Mouse (Mus musculus): ENCODE measurements around the gene Pik3c2g. TPM values are rescaled to one million over a fixed set of nuclear protein-coding genes. Genes with fewer than 3 reads are reported as not detected.

Gene Pik3c2g
- polyA plus RNA-seq, 1 experiment from 2014 or later = 0.25 TPM

DNA sequence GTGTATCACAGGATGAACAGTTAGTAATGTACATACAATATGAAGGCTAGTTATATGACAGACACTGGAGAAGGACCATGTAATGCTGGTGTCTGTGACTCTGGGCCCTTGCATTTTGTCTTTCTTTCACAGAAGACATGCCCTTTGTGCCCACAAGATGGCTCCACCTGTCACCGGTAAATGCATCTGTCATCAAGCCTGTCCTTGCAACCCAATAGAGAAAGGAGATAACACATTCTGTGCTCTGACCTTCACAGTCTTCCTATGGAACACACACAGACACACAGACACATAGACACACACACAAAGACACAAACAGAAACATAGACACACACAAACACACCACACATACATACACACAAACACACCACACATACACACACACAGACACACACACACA, 75.4 kb downstream of the Pik3c2g start:
- H3K27ac ChIP-seq (ENCODE audit: low read length) = no peak overlapping the region
- H3K4me1 ChIP-seq (ENCODE audit: control insufficient read depth, insufficient read depth, low read length) = no peaks in the 10 kb centered on the region
- WGBS = 53% methylated on average over 1 of the region's 1 CpGs
- no peak; the same call in 1 of the 2 replicates for ATAC-seq
- H3K9me3 ChIP-seq (replicated peaks; ENCODE audit: control insufficient read depth, low read length, poor library complexity, severe bottlenecking) = no peaks in the 10 kb centered on the region
- no peak overlapping the region for H3K4me2 ChIP-seq (ENCODE audit: low read length)
- H3K36me3 ChIP-seq (ENCODE audit: control insufficient read depth, insufficient read depth, low read length) = no peaks in the 10 kb centered on the region
- H3K4me3 ChIP-seq (ENCODE audit: low read depth, low read length) = no peak overlapping the region
- no peak overlapping the region for H3K9ac ChIP-seq (ENCODE audit: low read depth, low read length)
- no peaks in the 10 kb centered on the region for H3K27me3 ChIP-seq (ENCODE audit: control insufficient read depth, insufficient read depth, low read depth, low read length)

DNA sequence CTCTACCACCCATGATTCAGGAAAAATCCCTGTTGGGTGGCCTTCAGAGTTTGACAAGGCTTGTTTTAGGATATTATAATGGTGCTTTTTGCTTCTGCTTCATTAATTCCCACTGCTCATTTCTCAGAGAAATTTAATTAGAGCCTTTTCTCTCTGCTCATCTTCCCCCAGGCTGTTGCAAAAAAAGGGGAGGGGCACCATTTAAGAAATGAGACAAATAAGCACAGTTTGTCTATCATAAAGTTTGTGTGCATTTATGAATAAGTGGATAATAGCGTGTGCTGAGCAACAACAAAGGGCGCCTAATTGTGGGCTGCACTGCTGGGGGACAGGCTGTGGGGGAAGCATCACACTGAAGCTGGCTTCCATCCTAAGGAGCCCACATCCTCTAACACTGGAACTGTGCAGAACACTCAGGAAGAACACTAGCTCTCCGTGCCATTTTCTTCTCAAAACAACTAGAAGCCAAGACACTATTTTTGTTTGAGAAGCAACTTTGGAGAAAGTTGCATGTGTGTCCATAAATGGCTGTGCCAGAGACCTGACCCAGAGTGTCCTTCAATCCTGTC, 131.5 kb downstream of the Pik3c2g start:
- ATAC-seq = no peak
- no peak overlapping the region for H3K4me3 ChIP-seq (ENCODE audit: low read depth, low read length)
- WGBS = 78% methylated on average over 3 of the region's 3 CpGs
- no peaks in the 10 kb centered on the region; the same call in 1 of the 2 replicates for H3K4me1 ChIP-seq (ENCODE audit: control insufficient read depth, insufficient read depth, low read length)
- H3K27ac ChIP-seq (ENCODE audit: low read length) = no peak overlapping the region
- H3K4me2 ChIP-seq (ENCODE audit: low read length) = no peak overlapping the region
- no peak overlapping the region for H3K9ac ChIP-seq (ENCODE audit: low read depth, low read length)
- no peaks in the 10 kb centered on the region for H3K36me3 ChIP-seq (ENCODE audit: control insufficient read depth, insufficient read depth, low read length)
- H3K27me3 ChIP-seq (ENCODE audit: control insufficient read depth, insufficient read depth, low read depth, low read length) = no peaks in the 10 kb centered on the region
- H3K9me3 ChIP-seq (replicated peaks; ENCODE audit: control insufficient read depth, low read length, poor library complexity, severe bottlenecking) = no peaks in the 10 kb centered on the region

DNA sequence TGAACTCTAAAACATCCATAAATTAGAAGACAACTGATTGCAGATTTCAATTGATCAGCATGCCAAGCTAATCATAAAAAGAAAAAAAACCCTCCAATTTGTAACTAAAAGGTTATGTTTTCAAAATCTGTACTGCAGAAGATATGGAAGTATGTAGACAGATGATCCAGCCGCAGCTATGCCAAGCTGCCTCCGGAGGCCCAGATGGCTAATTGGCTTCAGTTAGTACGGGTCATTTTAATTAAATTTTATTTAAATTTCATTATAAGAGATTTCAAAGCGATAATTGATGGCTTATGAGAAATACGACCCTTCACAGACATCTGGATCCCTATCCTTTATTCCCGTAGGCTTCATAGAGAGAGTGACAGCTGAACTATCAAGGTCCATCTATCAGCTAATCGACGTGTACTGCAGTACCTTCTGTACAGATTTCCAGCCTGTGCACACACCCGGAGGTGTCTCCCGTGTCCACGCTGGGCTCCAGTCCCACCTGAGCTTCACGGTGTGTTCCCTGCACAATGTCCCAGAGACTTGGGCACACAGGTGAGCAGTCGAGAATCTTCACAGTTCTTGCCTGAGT, 132.7 kb downstream of the Pik3c2g start:
- H3K4me2 ChIP-seq (ENCODE audit: low read length) = no peak overlapping the region
- WGBS = 76% methylated on average over 13 of the region's 13 CpGs
- no peaks in the 10 kb centered on the region for H3K9me3 ChIP-seq (replicated peaks; ENCODE audit: control insufficient read depth, low read length, poor library complexity, severe bottlenecking)
- H3K4me3 ChIP-seq (ENCODE audit: low read depth, low read length) = no peak overlapping the region
- no peak overlapping the region for H3K9ac ChIP-seq (ENCODE audit: low read depth, low read length)
- H3K36me3 ChIP-seq (ENCODE audit: control insufficient read depth, insufficient read depth, low read length) = no peaks in the 10 kb centered on the region
- H3K27ac ChIP-seq (ENCODE audit: low read length) = no peak overlapping the region
- H3K27me3 ChIP-seq (ENCODE audit: control insufficient read depth, insufficient read depth, low read depth, low read length) = no peaks in the 10 kb centered on the region
- no peak for ATAC-seq
- H3K4me1 ChIP-seq (ENCODE audit: control insufficient read depth, insufficient read depth, low read length) = no peaks in the 10 kb centered on the region; the same call in 1 of the 2 replicates

DNA sequence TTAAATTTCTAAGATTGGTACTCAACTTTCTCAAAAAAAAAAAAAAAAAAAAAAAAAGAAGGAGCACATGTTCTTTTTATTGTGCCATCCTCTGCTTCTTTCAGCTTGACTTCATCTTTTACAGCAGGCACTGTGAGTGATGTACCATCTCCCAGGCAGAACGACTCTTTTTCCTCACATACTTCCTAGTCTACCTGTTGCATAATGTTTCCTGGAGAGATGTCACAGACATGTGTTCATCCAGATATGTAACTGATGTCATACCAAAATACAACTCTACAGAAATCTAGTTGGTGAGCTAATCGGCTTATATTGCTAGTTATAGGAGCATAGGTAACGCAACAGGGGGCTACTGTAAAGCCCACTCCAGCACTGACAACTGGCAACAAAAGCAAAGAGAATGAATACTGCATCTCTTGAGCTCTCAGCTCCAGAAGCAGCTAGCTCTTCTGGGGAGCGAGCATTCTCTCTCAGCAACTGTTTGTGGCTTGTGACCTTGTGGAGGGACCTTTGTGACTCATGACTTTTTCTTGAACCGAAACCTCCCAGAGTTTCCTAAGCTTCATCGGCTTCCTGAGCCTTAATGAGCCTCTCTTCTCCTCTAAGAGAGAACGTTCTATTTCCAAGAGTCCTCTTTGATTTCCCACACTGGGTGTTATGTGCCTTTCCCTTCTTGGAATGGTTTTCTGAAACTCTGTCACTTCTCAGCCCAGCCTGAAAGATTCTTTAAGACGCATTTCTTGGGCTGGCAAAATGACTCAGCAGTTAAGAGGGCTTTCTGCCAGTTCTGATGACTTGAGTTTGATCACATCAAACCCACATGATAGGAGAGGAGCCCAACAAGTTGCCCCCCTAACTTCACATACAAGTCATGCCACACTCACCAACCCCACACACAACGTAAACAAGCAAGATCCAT, 148.9 kb downstream of the Pik3c2g start:
- Histone ChIP-seq H3K4me1 (ENCODE audit: control insufficient read depth, insufficient read depth, low read length) (no peaks in the 10 kb centered on the region), H3K4me3 (ENCODE audit: low read depth, low read length) (no peak overlapping the region), H3K9me3 (replicated peaks; ENCODE audit: control insufficient read depth, low read length, poor library complexity, severe bottlenecking) (no peaks in the 10 kb centered on the region), H3K9ac (ENCODE audit: low read depth, low read length) (no peak overlapping the region), H3K4me2 (ENCODE audit: low read length) (no peak overlapping the region), H3K36me3 (ENCODE audit: control insufficient read depth, insufficient read depth, low read length) (no peaks in the 10 kb centered on the region), H3K27me3 (ENCODE audit: control insufficient read depth, insufficient read depth, low read depth, low read length) (no peaks in the 10 kb centered on the region), H3K27ac (ENCODE audit: low read length) (no peak overlapping the region)
- WGBS = 91% methylated on average over 9 of the region's 9 CpGs
- no peak for ATAC-seq

DNA sequence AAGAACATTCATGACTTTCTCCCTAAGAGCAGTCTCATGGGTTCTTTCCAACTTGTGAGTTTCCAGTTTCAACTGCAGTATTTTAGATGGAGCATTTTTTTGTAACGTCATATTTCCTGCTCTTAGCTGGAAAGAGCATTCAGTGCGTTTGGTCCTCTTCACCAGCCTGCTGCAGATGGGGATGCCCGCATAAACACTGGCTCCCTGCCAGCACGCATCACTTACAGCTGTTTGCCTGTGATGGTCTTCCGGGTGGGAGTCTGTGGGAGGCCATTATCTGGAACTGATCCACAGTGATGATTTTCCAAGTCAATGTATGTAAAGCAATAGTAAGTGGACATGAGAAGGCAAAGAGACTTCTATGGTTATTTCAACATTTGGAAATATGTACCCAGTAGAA, 151.3 kb downstream of the Pik3c2g start:
- Histone ChIP-seq H3K36me3 (ENCODE audit: control insufficient read depth, insufficient read depth, low read length) (no peaks in the 10 kb centered on the region), H3K4me1 (ENCODE audit: control insufficient read depth, insufficient read depth, low read length) (no peaks in the 10 kb centered on the region), H3K9ac (ENCODE audit: low read depth, low read length) (no peak overlapping the region), H3K4me2 (ENCODE audit: low read length) (no peak overlapping the region), H3K4me3 (ENCODE audit: low read depth, low read length) (no peak overlapping the region), H3K27me3 (ENCODE audit: control insufficient read depth, insufficient read depth, low read depth, low read length) (no peaks in the 10 kb centered on the region), H3K27ac (ENCODE audit: low read length) (no peak overlapping the region), H3K9me3 (replicated peaks; ENCODE audit: control insufficient read depth, low read length, poor library complexity, severe bottlenecking) (no peaks in the 10 kb centered on the region)
- no peak for ATAC-seq
- WGBS = 42% methylated on average over 5 of the region's 5 CpGs

DNA sequence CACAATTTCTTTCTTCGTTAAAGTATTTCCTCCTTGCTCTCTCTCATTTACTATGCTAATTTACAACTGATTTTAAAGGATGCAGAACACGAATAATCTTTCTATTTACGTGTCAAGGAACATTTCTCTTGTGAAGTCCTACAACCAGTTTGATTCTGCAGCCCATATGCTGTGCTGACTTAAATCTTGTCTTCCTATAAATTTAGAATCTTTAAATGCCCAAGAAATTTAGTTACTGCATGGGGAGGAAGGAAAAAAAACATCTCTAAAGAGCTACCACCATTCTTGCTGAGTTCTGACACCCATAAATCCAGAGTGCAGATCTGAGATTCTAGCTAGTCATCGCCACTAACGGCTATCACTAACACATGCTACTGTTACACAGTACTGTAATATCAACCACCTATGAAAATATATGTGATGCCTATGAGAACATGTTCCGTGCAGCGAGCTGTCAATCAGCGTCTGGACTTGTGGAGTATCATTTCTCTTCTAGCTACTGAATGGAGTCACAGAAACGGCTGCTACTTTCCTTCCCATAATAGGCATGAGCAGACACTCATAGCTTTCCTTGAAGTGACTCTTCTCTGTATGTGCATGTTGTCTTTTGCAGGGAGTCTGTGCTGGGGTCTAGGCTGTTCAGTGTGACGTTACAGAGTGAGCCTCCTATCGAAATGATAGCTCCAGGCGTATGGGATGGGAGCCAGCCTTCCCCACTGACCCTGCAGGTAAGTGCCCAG, 155.8 kb downstream of the Pik3c2g start:
- ATAC-seq = no peak
- H3K4me1 ChIP-seq (ENCODE audit: control insufficient read depth, insufficient read depth, low read length) = peaks cover 2% of the 10 kb centered on the region; the same call in 1 of the 2 replicates
- H3K4me2 ChIP-seq (ENCODE audit: low read length) = no peak overlapping the region
- H3K9me3 ChIP-seq (replicated peaks; ENCODE audit: control insufficient read depth, low read length, poor library complexity, severe bottlenecking) = no peaks in the 10 kb centered on the region
- no peak overlapping the region for H3K27ac ChIP-seq (ENCODE audit: low read length)
- H3K27me3 ChIP-seq (ENCODE audit: control insufficient read depth, insufficient read depth, low read depth, low read length) = no peaks in the 10 kb centered on the region
- H3K36me3 ChIP-seq (ENCODE audit: control insufficient read depth, insufficient read depth, low read length) = no peaks in the 10 kb centered on the region
- no peak overlapping the region for H3K4me3 ChIP-seq (ENCODE audit: low read depth, low read length)
- H3K9ac ChIP-seq (ENCODE audit: low read depth, low read length) = no peak overlapping the region
- WGBS = 85% methylated on average over 12 of the region's 12 CpGs

DNA sequence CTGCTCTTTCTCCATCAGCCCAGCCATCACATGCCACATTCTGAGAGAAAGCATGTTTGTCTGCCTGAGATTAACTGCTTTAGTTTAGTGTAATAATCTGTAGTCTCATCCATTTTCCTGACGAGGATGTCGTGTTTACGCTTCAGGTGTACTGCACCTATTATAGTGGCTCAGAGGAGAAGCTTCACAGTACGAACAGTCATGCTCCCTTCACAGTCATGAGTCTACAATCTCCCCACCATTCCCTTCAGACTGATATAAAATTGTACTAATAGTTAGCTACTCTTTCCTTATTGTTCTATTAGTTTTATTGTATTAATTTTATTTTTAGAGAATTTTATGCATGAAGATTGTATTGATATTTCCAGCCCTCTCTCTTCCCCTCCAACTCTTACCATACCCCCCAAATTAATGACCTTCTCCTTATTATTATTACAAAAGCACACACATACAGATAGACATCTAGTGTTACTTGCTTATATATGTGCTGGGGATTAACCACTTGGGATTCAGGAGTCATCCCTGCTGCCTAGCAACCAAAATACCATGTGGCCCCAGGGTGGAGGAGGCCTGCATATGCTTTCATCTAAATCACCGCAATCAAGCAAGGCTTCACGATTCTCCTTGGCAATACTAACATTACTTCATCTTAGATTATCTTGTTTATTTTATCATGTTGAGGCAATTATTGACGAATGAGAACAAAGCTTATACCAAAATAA, 159.9 kb downstream of the Pik3c2g start:
- Histone ChIP-seq H3K4me1 (ENCODE audit: control insufficient read depth, insufficient read depth, low read length) (peaks cover 2% of the 10 kb centered on the region; the same call in 1 of the 2 replicates), H3K27ac (ENCODE audit: low read length) (no peak overlapping the region), H3K27me3 (ENCODE audit: control insufficient read depth, insufficient read depth, low read depth, low read length) (no peaks in the 10 kb centered on the region), H3K36me3 (ENCODE audit: control insufficient read depth, insufficient read depth, low read length) (no peaks in the 10 kb centered on the region), H3K9ac (ENCODE audit: low read depth, low read length) (no peak overlapping the region), H3K4me3 (ENCODE audit: low read depth, low read length) (no peak overlapping the region), H3K9me3 (replicated peaks; ENCODE audit: control insufficient read depth, low read length, poor library complexity, severe bottlenecking) (no peaks in the 10 kb centered on the region), H3K4me2 (ENCODE audit: low read length) (no peak overlapping the region)
- peak; percentile 54; the same call in 1 of the 2 replicates for ATAC-seq
- WGBS = 63% methylated on average over 7 of the region's 7 CpGs

DNA sequence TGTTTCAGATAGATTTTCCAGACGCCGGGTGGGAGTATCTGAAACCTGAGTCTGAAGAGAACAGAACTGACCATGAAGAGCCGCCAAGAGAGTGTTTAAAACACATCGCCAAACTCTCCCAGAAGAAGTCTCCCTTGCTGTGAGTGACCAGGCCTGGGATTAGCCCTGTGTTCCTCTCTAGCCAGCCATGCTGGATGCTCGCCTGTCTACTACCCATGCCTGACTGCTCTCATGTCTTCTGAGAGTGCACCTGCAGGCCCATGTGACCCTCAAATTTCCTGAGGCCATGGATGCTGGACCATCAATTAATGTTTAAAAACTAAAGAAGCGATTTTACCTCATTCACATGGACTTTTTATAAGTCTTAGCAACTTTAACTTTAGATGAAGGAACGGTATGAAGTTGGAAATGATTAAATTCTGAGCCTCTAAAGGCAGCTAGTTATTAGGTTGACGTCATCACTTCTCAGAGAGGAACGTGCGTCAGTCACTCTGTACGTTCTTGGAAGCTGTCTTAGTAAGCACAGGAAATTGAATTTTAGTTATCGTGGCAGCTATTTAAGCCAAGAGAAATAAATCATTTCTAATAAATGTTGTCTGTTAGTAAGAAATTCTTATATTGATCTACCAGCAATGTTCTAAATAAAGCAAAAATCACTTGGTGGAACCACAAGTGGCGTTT, 161.2 kb downstream of the Pik3c2g start:
- 89% methylated on average over 13 of the region's 13 CpGs for WGBS

More for the DNA sequence above, 161.2 kb downstream of the Pik3c2g start:
- Histone ChIP-seq H3K9ac (ENCODE audit: low read depth, low read length) (no peak overlapping the region), H3K36me3 (ENCODE audit: control insufficient read depth, insufficient read depth, low read length) (no peaks in the 10 kb centered on the region), H3K4me1 (ENCODE audit: control insufficient read depth, insufficient read depth, low read length) (peaks cover 2% of the 10 kb centered on the region; the same call in 1 of the 2 replicates), H3K4me2 (ENCODE audit: low read length) (no peak overlapping the region), H3K27ac (ENCODE audit: low read length) (no peak overlapping the region), H3K9me3 (replicated peaks; ENCODE audit: control insufficient read depth, low read length, poor library complexity, severe bottlenecking) (no peaks in the 10 kb centered on the region), H3K27me3 (ENCODE audit: control insufficient read depth, insufficient read depth, low read depth, low read length) (no peaks in the 10 kb centered on the region), H3K4me3 (ENCODE audit: low read depth, low read length) (no peak overlapping the region)
- ATAC-seq = no peak

Data from midbrain, embryonic 16.5 days (tissue).